Mouse (Mus musculus) liver, adult 2 months (tissue): Measurements from ENCODE around the gene Trim65. TPM values are rescaled to one million over a fixed set of nuclear protein-coding genes. Genes with fewer than 3 reads are reported as not detected.

Experiments
- DNase-seq: peaks from one replicate; pipeline ENCODE4 v3.0.0-alpha.2; 2011; ENCODE audit warnings: low read depth, low spot score; ENCODE audit errors: extremely low read depth
- H3K27ac ChIP-seq: fragments of 200-500 bp; replicated peaks from 2 replicates; pipeline ENCODE4 v1.5.1; 2012; ENCODE audit warnings: low read depth, mild to moderate bottlenecking, control low read depth, inconsistent platforms, low read length; ENCODE audit not compliant: insufficient read depth
- H3K27me3 ChIP-seq: fragments of 200-500 bp; 2 replicates; pipeline ENCODE4 v1.6.1; 2012; ENCODE audit warnings: mild to moderate bottlenecking, moderate library complexity, low read length, inconsistent platforms; ENCODE audit not compliant: control insufficient read depth, insufficient read depth
- H3K36me3 ChIP-seq: fragments of 200-500 bp; 2 replicates; pipeline ENCODE4 v1.6.1; 2012; ENCODE audit warnings: low read length, inconsistent platforms; ENCODE audit not compliant: control insufficient read depth, insufficient read depth
- H3K4me1 ChIP-seq: fragments of 200-500 bp; 2 replicates; pipeline ENCODE4 v1.6.1; 2011; ENCODE audit warnings: low read length; ENCODE audit not compliant: control insufficient read depth, insufficient read depth
- H3K4me3 ChIP-seq: fragments of 200-500 bp; 2 replicates; pipeline ENCODE4 v1.5.1; 2011; ENCODE audit warnings: low read depth, mild to moderate bottlenecking, control low read depth, low read length, moderate library complexity; ENCODE audit not compliant: insufficient read depth
- H3K79me2 ChIP-seq: fragments of 200-500 bp; 2 replicates; pipeline ENCODE4 v1.6.1; 2012; ENCODE audit warnings: inconsistent platforms, mild to moderate bottlenecking, low read length, moderate library complexity; ENCODE audit not compliant: control insufficient read depth, insufficient read depth
- H3K9ac ChIP-seq: fragments of 200-500 bp; 2 replicates; pipeline ENCODE4 v1.6.1; 2012; ENCODE audit warnings: low read depth, mild to moderate bottlenecking, control low read depth, inconsistent platforms, low read length
- CTCF ChIP-seq: fragments of 200-500 bp; IDR thresholded peaks from 2 replicates; pipeline ENCODE4 v1.5.1; 2011; ENCODE audit warnings: low read depth, low read length, control low read depth
- POLR2A ChIP-seq: fragments of 200-500 bp; IDR thresholded peaks from 2 replicates; pipeline ENCODE4 v1.6.1; 2011; ENCODE audit warnings: low read length, control low read depth; ENCODE audit not compliant: insufficient read depth; ENCODE audit errors: extremely low read depth
- WGBS: fragments of 180-500 bp; shearing (Covaris S2); methylation state at CpG from one replicate; pipeline ENCODE4 v1.1.7; 2018; 5-methylcytosine and 5-hydroxymethylcytosine counted together
- polyA plus RNA-seq: library from polyadenylated mRNA; depleted of rRNA; stranded (reverse); fragments of >200 nt; gene quantifications from 2 replicates; pipeline ENCODE4 v1.2.3, GENCODE M21; 2012
- total RNA-seq: library from RNA; depleted of rRNA; stranded (reverse); fragments of >200 nt; gene quantifications from 2 replicates; pipeline ENCODE4 v1.2.3, GENCODE M21; 2014

Gene Trim65
- total and polyA plus RNA-seq, 2 experiments, result 3.9 to 8.3 TPM

DNA sequence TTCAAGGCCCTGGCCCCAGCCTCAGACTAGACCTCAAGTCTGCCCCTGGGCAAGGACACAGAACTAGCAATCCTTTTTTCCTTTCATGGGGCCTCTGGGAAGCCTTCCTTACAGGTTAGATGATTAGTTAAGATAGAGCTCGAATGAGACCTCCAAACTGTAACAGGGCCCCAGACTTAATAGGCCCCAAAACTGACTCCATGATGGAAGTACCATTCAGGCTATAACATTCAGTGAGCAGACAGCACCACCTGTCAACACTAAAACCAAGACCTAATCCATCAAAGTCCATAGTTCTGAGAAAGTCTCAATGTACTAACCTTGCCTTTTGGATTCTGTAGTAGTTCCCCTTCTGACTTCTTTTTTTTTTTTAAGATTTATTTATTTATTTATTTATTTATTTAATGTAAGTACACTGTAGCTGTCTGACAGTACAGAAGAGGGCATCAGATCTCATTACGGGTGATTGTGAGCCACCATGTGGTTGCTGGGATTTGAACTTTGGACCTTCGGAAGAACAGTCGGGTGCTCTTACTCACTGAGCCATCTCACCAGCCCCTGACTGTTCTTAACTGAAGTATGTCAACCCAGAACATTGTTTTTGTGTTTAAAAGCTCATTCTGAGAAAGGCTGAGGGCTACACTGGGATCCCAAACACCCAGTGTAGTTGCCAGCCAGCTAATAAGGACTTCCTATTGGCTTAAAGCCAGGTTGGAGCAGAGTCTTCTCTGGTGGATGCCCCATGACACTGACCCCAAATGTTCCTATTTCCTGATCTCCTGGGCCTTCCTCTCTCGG is 39.3 kb upstream of the Trim65 start:
- DNase-seq, result peak; percentile 66
- peaks cover 37% of the 10 kb centered on the region for H3K36me3 ChIP-seq
- H3K27me3 ChIP-seq, result no peaks in the 10 kb centered on the region
- WGBS, result 29% methylated on average over 5 of the region's 5 CpGs
- no peak overlapping the region for H3K9ac ChIP-seq
- TF ChIP-seq CTCF (no peak), POLR2A (no peak)
- no peak overlapping the region for H3K4me3 ChIP-seq
- H3K79me2 ChIP-seq, result no peaks in the 10 kb centered on the region
- no peaks in the 10 kb centered on the region for H3K4me1 ChIP-seq
- H3K27ac ChIP-seq, result peak overlapping the region; percentile 29

DNA sequence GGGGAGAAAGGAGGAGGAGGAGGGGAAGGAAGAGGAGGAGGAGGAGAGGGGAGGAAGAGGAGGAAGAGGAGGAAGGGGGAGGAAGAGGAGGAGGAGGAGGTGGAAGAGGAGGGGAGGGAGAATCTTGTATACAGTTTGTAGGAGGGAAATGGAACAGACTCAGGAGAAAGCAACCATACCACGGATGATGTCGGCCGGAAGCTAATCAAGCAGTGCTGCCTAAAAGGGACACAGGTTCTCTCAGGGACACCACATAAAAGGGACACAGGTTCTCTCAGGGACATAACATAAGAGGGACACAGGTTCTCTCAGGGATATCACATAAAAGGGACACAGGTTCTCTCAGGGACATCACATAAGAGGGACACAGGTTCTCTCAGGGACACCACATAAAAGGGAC is 38.3 kb upstream of the Trim65 start:
- DNase-seq, result peak; percentile 61
- Histone ChIP-seq H3K27me3 (no peaks in the 10 kb centered on the region), H3K27ac (no peak overlapping the region), H3K36me3 (peaks cover 27% of the 10 kb centered on the region), H3K9ac (no peak overlapping the region), H3K79me2 (no peaks in the 10 kb centered on the region), H3K4me3 (no peak overlapping the region), H3K4me1 (no peaks in the 10 kb centered on the region)
- 26% methylated on average over 3 of the region's 3 CpGs for WGBS
- TF ChIP-seq CTCF (no peak), POLR2A (no peak)

DNA sequence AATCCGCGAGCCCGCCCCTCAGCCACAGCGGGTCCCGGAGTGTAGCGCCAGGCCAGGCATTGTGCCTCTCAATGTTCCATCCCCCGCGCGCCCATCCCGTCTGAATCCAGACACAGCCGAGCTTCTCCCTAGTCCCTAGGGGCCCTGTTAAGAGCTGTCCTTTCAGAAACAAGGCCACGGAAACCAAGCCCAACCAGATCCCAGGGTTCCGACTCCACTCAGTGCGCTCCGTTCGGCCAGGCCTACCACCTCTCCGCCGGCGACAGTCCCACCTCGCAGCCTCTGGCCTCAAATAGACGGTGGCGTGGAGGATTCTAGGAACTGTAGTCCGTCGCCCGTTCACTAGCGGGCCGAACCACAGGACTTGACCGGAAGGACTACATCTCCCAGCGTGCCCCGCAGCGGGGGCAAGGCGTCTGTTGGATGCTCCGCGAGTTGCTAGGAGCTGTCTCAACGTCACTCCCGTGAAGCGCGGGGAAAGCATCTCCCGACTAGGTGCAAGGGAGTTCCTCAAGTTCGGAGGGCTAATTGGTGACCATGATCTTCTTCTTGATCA is 37.0 kb upstream of the Trim65 start, which contains the start of gene Fbf1:
TSS of gene Fbf1 (minus strand) at position 283 of the 556 bp plus-strand sequence.
- DNase-seq, result peak; percentile 90

DNA sequence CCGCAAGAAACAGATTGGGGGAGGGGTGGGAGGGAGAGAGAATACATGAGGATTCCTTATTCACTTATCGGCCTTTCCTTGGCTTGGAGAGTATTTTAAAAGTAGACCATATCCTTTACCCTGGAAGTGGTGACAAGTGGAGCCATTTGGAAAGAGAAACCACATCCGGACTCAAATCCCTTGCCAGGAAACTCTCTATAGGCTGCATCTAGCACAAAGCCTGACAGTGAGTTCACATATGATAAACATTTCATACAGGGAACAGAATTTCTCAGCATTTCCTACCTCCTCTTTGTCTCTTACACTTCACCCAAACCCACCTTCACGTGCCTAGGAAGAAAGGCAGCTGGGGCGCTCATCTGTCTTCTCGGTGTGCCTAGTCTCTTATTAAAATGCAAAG is 36.3 kb upstream of the Trim65 start:
- Histone ChIP-seq H3K27me3 (no peaks in the 10 kb centered on the region), H3K4me1 (no peaks in the 10 kb centered on the region), H3K36me3 (peaks cover 8% of the 10 kb centered on the region), H3K4me3 (peak overlapping the region; percentile 67), H3K9ac (peak overlapping the region; percentile 73), H3K79me2 (no peaks in the 10 kb centered on the region), H3K27ac (peak overlapping the region; percentile 20)
- TF ChIP-seq CTCF (no peak), POLR2A (no peak)
- peak; percentile 31 for DNase-seq
- WGBS, result 44% methylated on average over 6 of the region's 6 CpGs

More for the DNA sequence above, 37.0 kb upstream of the Trim65 start, which contains the start of gene Fbf1:
- Histone ChIP-seq H3K36me3 (peaks cover 15% of the 10 kb centered on the region), H3K27ac (peak within 1 kb of the TSS; percentile 20), H3K9ac (peak within 1 kb of the TSS; percentile 73), H3K79me2 (no peaks in the 10 kb centered on the region), H3K4me1 (no peaks in the 10 kb centered on the region), H3K4me3 (peak within 1 kb of the TSS; percentile 67), H3K27me3 (no peaks in the 10 kb centered on the region)
- 1% methylated on average over 40 of the region's 40 CpGs for WGBS
- TF ChIP-seq POLR2A (0 out of 2 replicates have a peak, but pooled peaks have one; percentile 47), CTCF (no peak)

DNA sequence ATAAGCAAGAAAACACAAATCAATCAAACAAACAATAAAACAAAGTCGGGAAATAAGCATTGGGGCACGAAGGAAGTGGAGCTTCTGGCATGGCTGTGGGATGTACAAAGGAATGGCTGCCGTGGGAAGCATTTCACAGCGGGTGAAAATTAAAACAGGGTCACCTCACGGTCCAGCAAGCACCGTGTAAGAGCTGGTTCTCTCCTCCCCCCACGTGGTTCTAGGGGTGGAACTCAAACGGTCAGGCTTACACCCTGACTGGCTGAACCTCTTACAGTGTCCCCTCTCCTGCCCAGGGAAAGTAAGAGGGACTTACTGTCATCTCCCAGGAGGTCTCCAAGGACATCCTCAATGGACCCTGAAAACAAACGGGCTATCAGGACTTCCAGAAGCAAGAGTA is 32.1 kb upstream of the Trim65 start:
- Histone ChIP-seq H3K27ac (no peak overlapping the region), H3K79me2 (no peaks in the 10 kb centered on the region), H3K36me3 (no peaks in the 10 kb centered on the region), H3K9ac (no peak overlapping the region), H3K4me3 (no peak overlapping the region), H3K27me3 (no peaks in the 10 kb centered on the region), H3K4me1 (no peaks in the 10 kb centered on the region)
- 48% methylated on average over 9 of the region's 9 CpGs for WGBS
- no peak for DNase-seq
- no peak for TF ChIP-seq POLR2A
- no peak for TF ChIP-seq CTCF
